Mouse (Mus musculus) gonadal fat pad, adult 2 months (tissue): ENCODE measurements around the gene Crbn. TPM values are rescaled to one million over a fixed set of nuclear protein-coding genes. Genes with fewer than 3 reads are reported as not detected.

ENCODE experiments used
- DNase-seq: peaks from one replicate; pipeline ENCODE4 v3.0.0-alpha.2; 2012; ENCODE audit warnings: low read depth
- polyA plus RNA-seq: library from polyadenylated mRNA; depleted of rRNA; stranded (reverse); fragments of >200 nt; gene quantifications from 2 replicates; pipeline ENCODE4 v1.2.3, GENCODE M21; 2012; rRNA removed

The Crbn gene
- 11.3 TPM in 2 replicates for polyA plus RNA-seq

DNA sequence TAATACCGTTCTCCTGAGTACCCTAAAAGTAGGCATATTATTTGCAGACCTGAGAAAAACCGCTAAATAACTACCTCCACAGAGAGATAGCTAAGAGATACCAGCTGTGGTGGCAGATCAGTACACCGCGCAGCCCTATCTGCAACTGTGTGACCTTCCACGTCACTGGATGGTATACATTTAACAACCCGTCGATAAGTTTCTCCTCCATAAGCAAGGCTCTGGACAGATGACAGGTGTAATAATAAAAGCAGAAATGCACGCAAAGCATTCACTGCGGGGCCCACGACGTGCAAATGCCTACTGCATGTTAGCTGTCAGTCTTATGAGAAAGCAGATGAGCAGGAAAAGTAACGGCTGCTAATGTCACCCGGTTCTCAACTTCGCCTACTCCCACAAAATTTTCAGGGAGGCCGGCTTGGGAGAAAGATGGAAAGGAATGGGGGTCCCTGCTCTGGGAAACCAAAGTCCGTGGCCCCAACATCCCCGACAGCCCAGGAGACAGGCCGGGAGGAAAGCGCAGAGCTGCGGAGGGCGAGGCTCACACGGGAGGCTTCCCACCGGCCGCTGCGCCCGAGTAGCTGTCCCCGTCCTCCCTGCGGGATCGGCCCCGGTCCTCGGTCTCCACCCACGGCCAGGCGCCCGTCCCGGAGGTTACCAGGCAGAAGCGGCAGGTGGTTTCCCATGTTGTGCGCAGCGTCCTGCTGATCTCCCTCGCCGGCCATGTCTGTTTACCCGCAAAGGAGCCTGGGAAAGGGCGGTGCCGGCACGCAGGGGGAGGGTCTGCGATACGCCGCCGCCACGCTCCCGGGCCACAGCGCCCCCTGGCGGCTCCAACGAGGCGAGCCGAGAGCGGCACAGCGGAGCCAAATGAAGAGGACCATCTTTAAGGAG, at the start of gene Crbn:
Gene Crbn, minus strand, starts transcription at position 745 of the 894 bp plus-strand sequence.
- no peak for DNase-seq

DNA sequence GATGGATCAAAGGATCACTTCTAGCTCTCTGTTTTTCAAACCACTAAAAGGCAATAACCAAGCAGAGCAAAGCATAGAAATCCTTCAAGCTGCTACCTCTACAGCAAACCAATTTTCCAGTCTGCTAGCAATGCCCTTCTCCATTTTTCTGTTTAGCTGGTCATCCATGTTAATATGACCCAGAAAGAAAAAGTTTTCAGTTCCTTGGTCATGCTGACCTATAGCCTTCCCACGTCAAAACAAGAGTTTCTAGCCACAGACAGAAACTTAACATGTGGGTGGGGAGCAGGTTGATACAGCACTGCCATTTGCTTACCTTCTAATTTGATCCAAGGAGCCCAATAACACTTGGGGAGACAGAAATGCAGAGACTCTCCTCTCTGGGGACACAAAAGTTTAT, 40.3 kb upstream of the Crbn start:
- DNase-seq: no peak

DNA sequence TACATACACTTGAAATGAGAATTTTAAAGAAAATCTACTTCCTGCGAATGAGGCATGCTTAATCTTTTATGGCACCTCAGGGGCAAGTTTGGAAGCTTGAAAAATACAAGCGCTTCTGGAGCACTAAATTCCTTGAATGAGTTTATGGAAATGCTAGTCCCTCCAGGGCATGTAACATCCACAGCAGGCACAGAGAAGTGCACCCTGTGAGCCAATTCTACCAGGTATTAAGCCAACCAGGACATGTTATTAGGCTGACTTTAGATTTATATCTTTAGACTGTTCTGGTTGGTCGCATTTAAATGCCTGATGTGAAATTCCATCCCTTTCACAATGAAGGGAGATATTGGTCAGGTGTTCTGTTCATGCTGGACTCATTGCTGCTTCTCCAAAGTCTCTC, 38.2 kb upstream of the Crbn start:
- no peak for DNase-seq

GRCm38 (mm10) chr6:106835316-106835715, 35.4 kb upstream of the Crbn start:
- no peak for DNase-seq

DNA sequence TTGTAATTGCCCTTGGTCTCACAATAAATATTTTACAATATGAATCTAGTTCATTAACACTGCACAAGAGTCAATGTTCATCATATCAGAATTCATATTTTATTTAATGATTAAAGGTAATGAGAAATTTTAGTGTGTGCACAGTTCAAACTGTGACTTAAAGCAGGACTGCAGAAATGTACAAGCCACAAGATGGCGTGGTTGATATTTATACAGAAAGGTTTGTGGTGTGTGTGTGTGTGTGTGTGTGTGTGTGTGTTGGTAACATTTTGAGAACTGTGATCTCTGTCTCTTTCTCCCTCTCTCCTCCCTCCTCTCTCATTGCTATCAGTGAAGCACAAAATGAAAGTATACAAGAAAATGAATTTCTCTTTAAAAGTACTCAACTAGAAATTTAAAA, 22.5 kb upstream of the Crbn start:
- no peak for DNase-seq

GRCm38 (mm10) chr6:106820566-106820965, 20.7 kb upstream of the Crbn start:
- no peak for DNase-seq

DNA sequence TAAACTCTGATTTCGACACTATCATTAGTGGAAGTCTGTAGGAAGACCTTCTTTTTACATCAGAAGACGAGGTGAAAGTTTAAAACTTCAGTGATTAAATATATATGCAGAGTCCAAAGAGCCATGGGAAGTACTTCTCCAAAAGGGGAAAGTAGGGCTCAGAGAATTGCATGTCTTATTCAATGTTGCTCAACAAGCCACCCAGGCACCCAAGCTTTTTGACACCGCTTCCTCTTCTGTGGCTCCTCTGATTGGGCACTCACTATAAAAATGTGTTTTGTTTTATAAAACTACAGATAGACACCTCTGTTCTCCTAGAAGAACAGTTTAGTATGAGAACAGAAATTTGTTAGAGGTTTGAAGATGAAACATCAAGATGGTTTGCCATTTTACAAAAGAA, 20.0 kb upstream of the Crbn start:
- DNase-seq: no peak

- no peak for DNase-seq
These were observed 19.4 kb upstream of the Crbn start for GRCm38 (mm10) chr6:106819246-106819645.

GRCm38 (mm10) chr6:106810686-106811085, 10.8 kb upstream of the Crbn start:
- no peak for DNase-seq

DNA sequence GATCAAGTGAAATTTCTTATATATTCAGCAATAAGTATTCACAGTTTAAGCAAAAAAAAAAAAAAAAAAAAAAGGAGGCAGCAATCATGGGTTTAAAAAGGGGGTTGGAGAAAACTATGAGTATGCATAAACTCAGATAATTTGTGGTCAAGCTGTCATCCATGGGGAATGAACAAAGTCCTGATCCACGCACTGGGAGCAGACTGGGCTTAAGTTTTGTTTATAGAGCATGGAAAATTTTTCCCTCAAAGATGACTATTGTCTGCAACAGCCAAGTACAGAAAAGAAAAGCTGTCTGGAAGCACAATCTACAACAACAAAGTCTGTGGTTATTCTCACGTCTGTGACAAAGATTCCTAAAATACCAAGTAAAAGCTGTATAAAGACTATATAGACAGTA, 9.3 kb upstream of the Crbn start:
- DNase-seq: no peak

DNA sequence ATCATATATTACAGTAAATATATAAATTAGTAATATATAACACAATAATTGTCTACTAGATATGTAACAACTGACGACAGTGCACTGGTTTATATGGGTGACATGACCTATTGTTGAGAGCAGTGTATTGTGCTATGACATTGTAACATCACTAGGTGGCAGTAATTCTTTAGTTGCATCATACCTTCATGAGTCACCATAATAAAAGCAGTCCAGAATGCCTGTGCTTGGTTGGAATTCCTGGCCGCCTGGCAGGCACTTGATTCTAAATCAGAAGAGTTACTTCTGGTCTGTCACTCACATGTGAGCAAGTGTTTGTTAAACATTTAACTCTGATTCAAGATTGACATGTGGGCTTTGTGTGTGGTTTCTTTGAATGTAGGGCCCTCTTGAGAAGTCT, 5.0 kb upstream of the Crbn start:
- DNase-seq: no peak

- DNase-seq: no peak
These were observed 315 bp upstream of the Crbn start for GRCm38 (mm10) chr6:106800227-106800557.

DNA sequence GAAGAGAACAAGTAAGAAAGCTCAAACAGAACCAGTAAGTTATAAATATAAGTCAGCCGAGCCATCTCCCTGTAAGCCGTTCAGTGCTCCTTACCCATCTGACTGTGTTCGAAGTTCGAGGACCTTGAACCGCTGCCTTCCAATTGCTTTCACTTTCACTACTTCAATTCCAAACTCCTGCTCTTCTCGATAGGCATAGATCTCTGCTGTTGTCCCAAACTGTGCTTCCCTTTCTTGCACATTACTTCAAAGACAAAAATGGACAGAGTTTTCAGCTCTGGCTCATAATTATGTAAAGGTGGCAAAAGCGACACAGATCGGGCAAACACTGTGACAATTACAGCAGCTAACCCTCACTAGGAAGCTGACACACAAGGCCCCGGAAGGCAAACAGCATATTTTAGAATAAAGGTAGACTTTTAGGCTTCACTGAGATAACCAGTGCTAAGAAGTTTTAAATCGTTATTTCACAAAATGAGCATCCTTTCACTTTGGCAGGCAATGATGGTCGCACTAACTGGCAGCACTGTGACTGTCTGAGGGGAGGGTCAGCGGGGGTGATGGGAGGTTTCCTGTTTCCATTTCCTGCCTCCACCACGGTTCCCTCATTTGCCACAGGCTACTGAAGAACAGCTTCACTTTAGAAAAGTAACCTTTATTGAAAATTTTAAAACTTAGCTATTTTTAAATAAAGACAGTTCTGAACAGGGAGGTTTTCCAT, 5.6 kb downstream of the Crbn start:
- no peak for DNase-seq

DNA sequence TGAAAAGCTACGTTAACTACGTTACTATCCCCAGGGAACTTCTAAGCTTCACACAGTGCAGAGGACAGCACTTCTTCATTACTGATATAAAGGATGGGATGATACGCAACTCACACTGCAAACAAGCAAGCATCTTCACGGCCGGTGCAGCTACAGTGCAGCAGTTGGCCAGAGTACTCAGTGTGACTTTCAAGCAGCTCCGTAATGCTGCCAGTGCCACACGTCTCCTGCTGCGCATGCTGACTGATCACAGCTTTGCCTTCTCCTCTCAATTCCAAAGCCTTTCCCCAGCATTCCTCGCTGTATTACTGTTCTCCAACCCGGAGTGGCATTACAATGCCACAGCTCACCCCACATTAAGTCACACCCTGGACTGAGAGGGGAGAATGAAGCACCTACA, 6.3 kb downstream of the Crbn start:
- no peak for DNase-seq

DNA sequence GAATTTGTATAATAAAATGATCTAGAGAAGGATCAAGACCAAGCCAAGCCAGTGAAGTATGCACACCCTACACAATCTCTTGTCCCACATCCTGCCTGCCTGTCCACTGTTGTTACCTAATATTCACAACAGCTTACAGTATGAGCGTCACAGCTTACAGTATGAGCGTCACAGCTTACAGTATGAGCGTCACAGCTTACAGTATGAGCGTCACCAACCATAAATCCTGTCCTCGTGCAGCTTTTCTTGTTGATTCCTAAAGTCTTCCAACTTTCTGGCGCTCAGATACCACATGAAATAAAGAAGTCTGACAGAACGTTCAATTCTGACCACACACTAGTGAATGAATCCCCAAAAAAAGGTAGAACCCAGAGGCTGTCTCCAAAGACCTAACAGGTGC, 6.8 kb downstream of the Crbn start:
- no peak for DNase-seq

DNA sequence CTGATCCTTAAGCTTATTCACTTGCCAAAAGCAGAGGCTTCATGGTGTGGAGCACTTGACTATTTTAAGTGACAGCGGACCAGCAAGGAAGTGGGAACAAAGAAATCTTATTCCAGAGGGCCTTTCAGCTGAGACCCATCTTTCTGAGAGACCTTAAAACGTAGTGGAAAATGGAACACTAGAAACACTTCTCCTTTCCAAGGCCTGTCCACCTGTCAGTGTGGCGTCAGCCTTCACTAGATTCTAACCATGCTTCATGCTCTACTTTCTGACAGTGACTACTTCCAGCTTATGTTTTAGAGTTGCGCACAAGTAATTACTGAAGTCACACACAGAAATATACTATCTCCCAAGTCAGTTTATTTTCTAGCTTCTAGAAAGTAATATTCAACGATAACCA, 7.4 kb downstream of the Crbn start:
- no peak for DNase-seq

DNA sequence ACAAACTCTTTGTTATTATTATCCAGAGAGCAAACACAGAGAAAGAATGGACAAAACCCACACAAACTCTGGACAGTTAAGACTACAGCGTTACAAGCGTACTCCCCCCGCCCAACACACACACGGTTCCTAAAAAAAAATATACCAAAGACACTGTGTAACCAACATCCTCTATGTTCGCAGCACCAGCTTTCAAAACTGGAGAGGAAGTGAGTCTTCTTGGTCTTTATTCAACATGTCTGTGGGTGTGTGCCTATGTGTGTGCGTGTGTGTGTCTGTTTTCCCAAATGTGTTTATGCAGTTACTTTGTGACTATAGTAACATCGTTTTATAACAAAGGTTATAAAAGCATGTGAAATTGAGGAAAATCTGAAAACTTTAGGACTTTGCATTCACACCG, 8.4 kb downstream of the Crbn start:
- no peak for DNase-seq

- DNase-seq: no peak
These were observed 12.7 kb downstream of the Crbn start for GRCm38 (mm10) chr6:106787138-106787537.

GRCm38 (mm10) chr6:106770046-106770445, 29.8 kb downstream of the Crbn start:
- no peak for DNase-seq

DNA sequence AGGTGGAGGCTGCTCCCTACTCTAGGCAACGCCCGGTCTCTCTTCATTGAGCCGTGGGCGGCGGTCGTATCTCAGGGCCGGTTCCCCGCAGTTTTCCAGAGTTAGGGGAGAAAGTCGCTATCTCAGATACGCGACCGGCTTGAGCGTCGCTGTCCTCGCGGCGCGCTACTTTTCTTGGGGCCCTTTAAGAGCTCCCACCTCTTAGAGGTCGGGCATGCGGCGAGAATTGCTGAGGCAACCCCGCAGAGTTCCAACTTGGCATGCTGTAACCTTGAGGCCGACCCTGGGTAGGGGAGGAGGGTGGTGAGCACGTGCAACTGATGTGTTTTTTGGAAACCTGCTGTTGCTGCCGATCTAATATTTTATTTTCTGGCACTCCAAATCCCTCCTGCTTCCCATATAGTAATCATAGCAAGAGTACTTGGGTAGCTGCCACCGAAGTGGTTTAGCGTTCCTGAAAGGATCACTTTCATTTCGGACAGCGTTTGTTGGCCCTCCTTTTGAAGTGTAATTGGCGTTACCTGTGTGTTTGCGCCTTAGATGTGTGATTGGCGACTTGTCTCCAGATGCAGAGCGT, 30.5 kb downstream of the Crbn start:
- no peak for DNase-seq

GRCm38 (mm10) chr6:106768640-106769289, 31.1 kb downstream of the Crbn start, which contains the start of gene Trnt1:
TSS of gene Trnt1 (plus strand) at chr6:106769120.
- peak; percentile 55 for DNase-seq

GRCm38 (mm10) chr6:106766774-106767173, 33.1 kb downstream of the Crbn start:
- no peak for DNase-seq
